Mouse (Mus musculus) CH12.LX (cell line): ENCODE results near the gene Stat6.

ENCODE experiments used
- MYC ChIP-seq: IDR thresholded peaks from 2 replicates; pipeline ENCODE4 v1.6.1; 2011; ENCODE audit warnings: low read depth, mild to moderate bottlenecking, improper control_type of control experiment, low read length
- NRF1 ChIP-seq: IDR thresholded peaks from 2 replicates; pipeline ENCODE4 v1.6.1; 2014; ENCODE audit warnings: low read depth, mild to moderate bottlenecking, inconsistent platforms, low read length, improper control_type of control experiment, moderate library complexity
- TCF12 ChIP-seq: IDR thresholded peaks from 2 replicates; pipeline ENCODE4 v1.6.1; 2014; ENCODE audit warnings: low read depth, mild to moderate bottlenecking, inconsistent platforms, low read length, improper control_type of control experiment
- ZMIZ1 ChIP-seq: IDR thresholded peaks from 2 replicates; pipeline ENCODE4 v1.6.1; 2012; ENCODE audit warnings: low read depth, mild to moderate bottlenecking, inconsistent platforms, low read length, improper control_type of control experiment

DNA sequence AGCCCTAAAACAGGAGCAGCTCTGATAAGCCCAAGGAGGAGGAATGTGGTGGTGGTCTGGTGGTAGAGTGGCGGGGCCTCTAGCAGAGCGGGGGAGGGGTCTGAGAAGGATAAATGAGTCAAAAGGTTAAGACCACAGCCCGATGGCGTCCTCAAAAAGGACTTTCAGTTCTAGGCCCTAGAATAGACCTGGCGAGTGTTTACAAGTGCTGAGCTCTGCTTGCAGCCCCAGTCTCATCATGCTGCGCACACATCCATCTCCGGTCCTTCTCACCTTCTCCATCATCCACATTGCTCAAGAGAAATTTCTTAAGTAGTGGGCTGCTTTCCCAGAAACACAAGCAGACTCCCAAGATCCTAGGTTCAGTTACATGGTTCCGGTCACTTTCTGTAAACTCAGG, 44.2 kb upstream of the Stat6 start:
- no peak for TF ChIP-seq MYC
- TF ChIP-seq TCF12, result peak; percentile 49; the same call in 1 of the 2 replicates
- TF ChIP-seq ZMIZ1, result no peak
- no peak for TF ChIP-seq NRF1
